Mouse (Mus musculus) embryonic fibroblast, embryonic 13.5 days (primary cell): ENCODE results near the gene Irf8. TPM values are rescaled to one million over a fixed set of nuclear protein-coding genes. Genes with fewer than 3 reads are reported as not detected.

Experiments used
- H3K27ac ChIP-seq: 2 replicates; pipeline ENCODE4 v1.5.1; 2012; ENCODE audit warnings: low read length, control low read depth, inconsistent platforms; ENCODE audit not compliant: insufficient read depth
- H3K4me1 ChIP-seq: 2 replicates; pipeline ENCODE4 v1.6.1; 2011; ENCODE audit warnings: low read length; ENCODE audit not compliant: control insufficient read depth, insufficient read depth
- H3K4me3 ChIP-seq: 2 replicates; pipeline ENCODE4 v1.5.1; 2011; ENCODE audit warnings: mild to moderate bottlenecking, control low read depth, low read length; ENCODE audit not compliant: insufficient read depth
- CTCF ChIP-seq: IDR thresholded peaks from 2 replicates; pipeline ENCODE4 v1.5.1; 2011; ENCODE audit warnings: mild to moderate bottlenecking, control low read depth, low read length, moderate library complexity, borderline replicate concordance; ENCODE audit not compliant: insufficient read depth
- POLR2A ChIP-seq: IDR thresholded peaks from 2 replicates; pipeline ENCODE4 v1.6.1; 2011; ENCODE audit warnings: low read depth, mild to moderate bottlenecking, control low read depth, low read length, moderate library complexity
- polyA plus RNA-seq: library from polyadenylated mRNA; stranded (reverse); fragments of >200 nt; gene quantifications from 2 replicates; pipeline ENCODE4 v1.2.4, GENCODE M21; 2011; ENCODE audit warnings: low read depth; ENCODE audit not compliant: missing spikeins, insufficient read length

The Irf8 gene
- polyA plus RNA-seq, 1 experiment = 0.39 TPM

GRCm38 (mm10) chr8:120699079-120699478 is 37.1 kb upstream of the Irf8 start:
- no peak overlapping the region for H3K27ac ChIP-seq
- TF ChIP-seq POLR2A (no peak), CTCF (no peak)
- H3K4me3 ChIP-seq = no peak overlapping the region

GRCm38 (mm10) chr8:120699565-120699964 is 36.6 kb upstream of the Irf8 start:
- no peak overlapping the region for H3K27ac ChIP-seq
- no peaks in the 10 kb centered on the region for H3K4me1 ChIP-seq

More at GRCm38 (mm10) chr8:120699079-120699478, 37.1 kb upstream of the Irf8 start:
- H3K4me1 ChIP-seq = no peaks in the 10 kb centered on the region

GRCm38 (mm10) chr8:120700053-120700452 is 36.1 kb upstream of the Irf8 start:
- TF ChIP-seq POLR2A = no peak
- no peak for TF ChIP-seq CTCF
- H3K27ac ChIP-seq = no peak overlapping the region
- no peak overlapping the region for H3K4me3 ChIP-seq
- H3K4me1 ChIP-seq = no peaks in the 10 kb centered on the region

More at GRCm38 (mm10) chr8:120699565-120699964, 36.6 kb upstream of the Irf8 start:
- TF ChIP-seq POLR2A = no peak
- no peak for TF ChIP-seq CTCF
- H3K4me3 ChIP-seq = no peak overlapping the region

DNA sequence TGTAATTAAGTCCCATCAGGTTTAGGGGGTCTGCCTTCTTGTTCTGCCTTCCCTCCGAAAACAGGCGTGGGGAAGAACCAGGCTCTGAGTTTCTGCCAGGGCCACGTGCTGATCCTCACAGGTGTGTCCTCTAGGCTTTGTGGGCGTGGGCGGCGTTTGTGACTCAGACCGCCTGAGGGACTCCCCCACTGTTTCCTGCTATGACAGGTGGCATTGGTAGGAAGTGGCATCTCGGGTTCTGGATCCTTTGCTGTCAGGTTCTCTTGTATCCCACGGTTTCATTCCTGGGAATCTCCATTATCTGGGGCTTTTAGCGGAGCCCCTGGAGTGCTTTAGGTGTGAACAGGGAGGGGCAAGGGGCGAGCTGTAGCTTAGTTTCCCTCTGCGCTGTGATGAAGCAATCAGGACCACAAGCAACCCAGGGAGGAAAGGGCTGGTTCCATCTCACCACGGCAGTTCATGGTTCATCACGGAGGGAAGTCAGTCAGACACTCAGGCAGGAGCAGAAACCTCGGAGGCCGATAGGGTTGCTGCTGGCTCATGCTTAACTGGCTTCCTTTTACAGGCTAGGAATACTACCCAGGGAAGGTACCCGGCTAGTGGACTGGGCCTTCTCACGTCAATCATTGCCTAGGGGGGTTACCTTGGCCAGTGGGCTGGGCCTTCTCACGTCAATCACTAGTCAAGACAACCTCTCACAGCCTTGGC is 34.2 kb upstream of the Irf8 start:
- TF ChIP-seq CTCF = no peak
- TF ChIP-seq POLR2A = no peak
- Histone ChIP-seq H3K4me1 (no peaks in the 10 kb centered on the region), H3K27ac (no peak overlapping the region), H3K4me3 (no peak overlapping the region)

DNA sequence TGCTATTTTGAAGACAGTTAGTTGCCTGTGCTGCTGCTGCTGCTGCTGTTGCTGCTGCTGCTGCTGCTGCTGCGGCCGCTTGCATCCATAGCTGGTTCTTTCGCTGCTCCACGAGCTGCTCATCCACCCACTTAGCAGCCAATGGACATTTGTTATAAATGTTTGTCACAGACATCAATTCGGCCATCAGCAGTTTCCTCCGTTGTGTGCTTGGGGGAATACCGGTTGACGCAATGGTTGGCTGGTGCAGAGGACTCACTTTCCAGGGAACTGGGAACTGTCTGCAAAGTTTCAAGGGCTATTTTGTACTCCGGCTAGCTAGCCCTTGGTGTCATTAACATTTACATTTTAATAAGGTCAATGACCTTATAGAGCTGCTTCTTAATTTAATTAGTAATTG is 32.0 kb upstream of the Irf8 start:
- no peak overlapping the region for H3K27ac ChIP-seq
- H3K4me3 ChIP-seq = no peak overlapping the region
- no peaks in the 10 kb centered on the region for H3K4me1 ChIP-seq
- TF ChIP-seq POLR2A (no peak), CTCF (no peak)

GRCm38 (mm10) chr8:120705163-120705562 is 31.0 kb upstream of the Irf8 start:
- no peak for TF ChIP-seq POLR2A
- TF ChIP-seq CTCF = no peak
- H3K4me3 ChIP-seq = no peak overlapping the region
- H3K4me1 ChIP-seq = no peaks in the 10 kb centered on the region
- no peak overlapping the region for H3K27ac ChIP-seq

- no peak for TF ChIP-seq POLR2A
- TF ChIP-seq CTCF = no peak
Measured at GRCm38 (mm10) chr8:120706193-120706592, 30.0 kb upstream of the Irf8 start.

DNA sequence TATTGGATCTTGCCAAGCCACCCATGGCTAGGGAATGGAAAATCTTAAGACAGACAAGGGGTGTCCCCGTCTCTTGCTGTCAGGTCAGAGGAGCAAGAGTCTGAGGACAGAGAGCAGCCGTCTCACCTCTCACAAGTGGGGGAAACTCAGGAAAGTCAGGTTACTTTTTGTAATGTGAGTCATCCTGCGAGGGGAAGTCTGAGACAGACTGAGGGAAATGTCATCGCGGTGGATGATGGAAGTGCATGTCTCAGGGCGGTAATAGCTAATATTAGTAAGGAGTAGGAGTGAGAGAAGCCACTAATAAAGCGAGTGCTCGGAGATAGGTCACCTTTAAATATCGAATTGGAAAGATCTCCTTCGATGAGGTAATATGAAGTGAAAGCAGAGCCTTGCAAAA is 27.0 kb upstream of the Irf8 start:
- TF ChIP-seq POLR2A (no peak), CTCF (no peak)
- Histone ChIP-seq H3K4me3 (no peak overlapping the region), H3K27ac (no peak overlapping the region), H3K4me1 (no peaks in the 10 kb centered on the region)

More at GRCm38 (mm10) chr8:120706193-120706592, 30.0 kb upstream of the Irf8 start:
- Histone ChIP-seq H3K27ac (no peak overlapping the region), H3K4me3 (no peak overlapping the region), H3K4me1 (no peaks in the 10 kb centered on the region)

DNA sequence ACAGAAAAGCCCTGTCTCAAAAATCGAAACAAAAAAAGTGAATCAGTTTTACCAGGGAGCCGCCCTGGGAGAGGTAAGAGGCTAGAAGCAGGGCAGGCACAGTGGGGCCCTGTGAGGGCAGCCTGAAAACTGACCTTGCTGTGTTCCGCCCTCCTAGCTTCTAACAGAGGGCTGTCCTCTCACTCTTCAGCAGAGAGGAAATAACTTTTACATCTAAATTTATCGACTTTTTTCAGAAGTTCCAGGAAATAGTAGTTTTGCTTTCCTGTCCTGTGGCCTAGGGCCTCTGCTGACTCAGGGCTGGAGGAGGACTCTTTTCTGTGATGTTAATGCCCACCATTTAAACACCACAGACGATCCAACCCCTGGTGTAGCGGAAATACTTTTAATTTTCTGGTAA is 21.0 kb upstream of the Irf8 start:
- H3K27ac ChIP-seq = no peak overlapping the region
- H3K4me1 ChIP-seq = no peaks in the 10 kb centered on the region
- H3K4me3 ChIP-seq = no peak overlapping the region
- TF ChIP-seq POLR2A (no peak), CTCF (no peak)

DNA sequence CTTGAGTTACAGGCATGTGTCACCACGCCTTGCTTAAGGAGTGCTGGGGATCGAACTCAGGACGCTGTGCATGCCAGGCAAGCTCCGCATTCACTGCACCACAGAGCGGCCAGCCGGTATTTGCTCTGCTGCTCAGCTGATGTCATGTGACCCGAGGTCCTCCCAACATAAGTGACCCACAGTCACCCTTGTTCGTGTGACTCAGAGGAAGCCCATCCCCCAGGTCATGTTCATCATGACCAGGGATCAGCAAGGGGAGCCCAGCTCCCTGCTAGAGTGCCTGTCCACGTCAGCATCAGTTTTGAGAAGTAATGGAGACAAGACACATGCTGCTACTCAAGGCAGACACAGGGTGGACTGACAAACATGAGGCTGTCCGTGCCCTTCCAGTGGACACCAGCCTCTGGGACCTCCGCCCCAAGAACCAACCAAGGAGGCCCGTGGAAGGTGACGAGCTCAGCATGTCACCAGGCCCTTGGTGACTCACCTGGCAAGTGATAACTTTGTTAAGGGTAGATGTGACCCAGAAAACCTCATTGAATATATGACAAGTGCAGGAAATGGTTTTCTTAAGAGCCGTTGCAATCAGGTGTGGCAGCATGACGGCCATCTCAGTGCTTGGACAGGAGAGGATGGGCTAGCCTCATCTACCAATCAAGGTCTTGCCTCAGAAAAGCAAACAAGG is 20.0 kb upstream of the Irf8 start:
- H3K4me1 ChIP-seq = no peaks in the 10 kb centered on the region
- H3K27ac ChIP-seq = no peak overlapping the region
- H3K4me3 ChIP-seq = no peak overlapping the region
- no peak for TF ChIP-seq CTCF
- no peak for TF ChIP-seq POLR2A
